Mouse (Mus musculus): ENCODE data around the gene Zbtb14.

Gene Zbtb14

GRCm38 (mm10) chr17:69382511-69383100 is at the start of gene Zbtb14:
Gene Zbtb14, plus strand, starts transcription at chr17:69383050.
- DNase-seq = peak; percentile 95

DNA sequence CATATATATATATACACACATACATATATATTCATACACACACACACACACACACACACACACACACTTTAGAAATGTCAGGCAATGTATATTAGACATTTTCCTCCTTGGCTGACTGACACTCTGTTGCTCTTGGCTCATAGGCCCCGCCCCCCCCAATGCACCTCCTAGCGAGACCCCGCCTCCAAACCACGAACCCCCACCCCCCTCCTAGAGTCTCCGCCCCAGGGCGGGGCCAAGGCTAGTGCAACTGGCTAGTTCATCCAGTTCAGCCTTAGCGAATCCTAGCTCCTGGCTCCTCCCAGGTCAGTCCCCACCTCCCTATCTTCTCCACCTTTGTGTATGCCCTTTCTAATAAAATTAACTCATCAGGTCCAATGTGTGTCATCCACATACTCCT is 36.8 kb upstream of the Zbtb14 start:
- no peak for DNase-seq

- DNase-seq = peak; percentile 39
Measured at GRCm38 (mm10) chr17:69349014-69349531, 33.8 kb upstream of the Zbtb14 start.

DNA sequence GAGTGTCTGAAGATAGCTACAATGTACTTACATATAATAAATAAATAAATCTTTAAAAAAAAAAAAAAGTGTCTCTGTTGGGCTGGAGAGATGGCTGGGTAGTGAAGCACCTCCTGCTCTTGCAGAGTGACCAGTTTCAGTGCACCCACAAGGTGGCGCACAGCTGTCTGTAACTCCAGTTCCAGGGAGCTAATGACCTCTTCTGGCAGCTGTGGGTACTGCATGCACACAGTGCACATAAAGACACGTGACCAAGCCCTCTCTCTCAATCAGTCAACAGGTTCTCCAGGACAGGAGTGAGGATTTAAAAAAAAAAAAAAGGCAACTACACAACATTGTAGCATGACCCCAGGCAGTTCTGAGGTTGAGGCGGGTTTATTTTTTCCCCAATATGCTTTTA is 17.8 kb upstream of the Zbtb14 start:
- DNase-seq = no peak

GRCm38 (mm10) chr17:69380838-69381237 is 2.0 kb upstream of the Zbtb14 start:
- no peak for DNase-seq

DNA sequence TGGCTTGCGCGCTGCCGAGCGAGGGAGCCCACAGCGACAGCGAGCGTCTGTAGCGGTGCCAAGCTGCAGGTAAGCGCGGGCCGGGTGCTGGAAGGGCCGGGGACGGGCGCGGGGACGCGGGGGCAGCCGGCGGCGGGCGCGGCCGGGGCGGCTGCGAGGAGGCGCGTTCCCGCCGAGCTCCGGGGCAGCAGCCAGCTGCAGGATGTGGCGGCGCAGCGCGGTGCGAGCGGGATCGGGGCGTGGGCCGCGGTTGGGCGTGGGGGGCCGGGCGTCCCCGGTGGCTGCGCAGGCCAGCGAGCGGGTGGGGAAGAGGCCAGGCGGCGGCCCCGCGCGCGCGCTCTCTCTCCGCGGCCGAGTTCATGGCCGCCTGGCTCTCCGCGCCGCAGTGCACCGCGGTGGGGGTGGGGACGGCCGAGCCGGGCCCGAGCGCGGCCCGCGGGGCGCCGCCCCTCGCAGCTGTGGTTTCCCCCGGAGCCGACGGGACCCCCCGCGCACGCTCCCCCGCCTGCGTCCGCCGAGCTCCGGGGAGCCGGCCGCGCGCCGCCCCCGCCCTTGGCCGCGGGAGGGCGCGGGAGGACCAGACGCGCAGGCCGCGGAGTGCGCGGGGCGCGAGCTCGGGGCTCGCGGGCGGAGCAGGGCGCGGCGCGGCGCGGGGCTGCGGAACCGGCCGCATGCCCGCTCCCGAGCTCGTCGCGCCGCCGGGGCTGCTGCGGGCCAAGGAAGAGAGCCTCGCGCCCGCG is 521 bp downstream of the Zbtb14 start:
- peak; percentile 82 for DNase-seq

DNA sequence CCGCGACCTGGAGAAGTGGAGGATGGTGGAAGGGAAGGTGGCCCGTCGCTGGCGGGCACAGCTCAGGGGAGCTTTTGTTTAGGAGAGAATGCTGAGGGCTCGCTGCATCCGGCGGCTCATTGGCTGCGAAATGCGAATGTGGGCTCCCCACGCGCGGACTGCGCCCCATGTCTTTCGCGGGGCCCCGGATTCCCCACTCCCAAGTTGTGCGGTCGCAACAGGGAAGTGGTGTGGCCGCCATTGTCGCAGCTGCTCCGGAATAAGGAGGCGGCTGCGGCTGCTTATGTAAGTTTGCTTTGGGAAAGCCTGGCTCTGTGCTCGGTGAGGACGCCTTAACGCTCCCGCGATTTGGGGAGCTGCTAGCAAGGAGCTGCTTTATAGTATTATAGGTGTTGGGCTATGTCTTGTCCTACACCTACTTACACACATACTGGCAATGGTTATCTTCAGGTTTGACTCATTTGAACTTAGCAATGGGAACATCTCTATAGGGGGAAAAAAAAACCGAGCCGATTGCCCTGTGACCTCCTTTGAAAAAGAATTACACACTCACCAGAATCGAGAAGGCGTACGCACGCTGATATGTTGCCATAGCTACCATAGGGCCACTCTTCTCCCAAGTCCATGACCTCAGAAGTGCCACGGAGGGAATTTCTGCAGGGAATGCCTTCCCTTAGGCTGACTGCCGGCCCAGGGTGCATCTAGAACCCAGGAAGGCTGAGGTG is 1.3 kb downstream of the Zbtb14 start:
- DNase-seq = peak; percentile 79

DNA sequence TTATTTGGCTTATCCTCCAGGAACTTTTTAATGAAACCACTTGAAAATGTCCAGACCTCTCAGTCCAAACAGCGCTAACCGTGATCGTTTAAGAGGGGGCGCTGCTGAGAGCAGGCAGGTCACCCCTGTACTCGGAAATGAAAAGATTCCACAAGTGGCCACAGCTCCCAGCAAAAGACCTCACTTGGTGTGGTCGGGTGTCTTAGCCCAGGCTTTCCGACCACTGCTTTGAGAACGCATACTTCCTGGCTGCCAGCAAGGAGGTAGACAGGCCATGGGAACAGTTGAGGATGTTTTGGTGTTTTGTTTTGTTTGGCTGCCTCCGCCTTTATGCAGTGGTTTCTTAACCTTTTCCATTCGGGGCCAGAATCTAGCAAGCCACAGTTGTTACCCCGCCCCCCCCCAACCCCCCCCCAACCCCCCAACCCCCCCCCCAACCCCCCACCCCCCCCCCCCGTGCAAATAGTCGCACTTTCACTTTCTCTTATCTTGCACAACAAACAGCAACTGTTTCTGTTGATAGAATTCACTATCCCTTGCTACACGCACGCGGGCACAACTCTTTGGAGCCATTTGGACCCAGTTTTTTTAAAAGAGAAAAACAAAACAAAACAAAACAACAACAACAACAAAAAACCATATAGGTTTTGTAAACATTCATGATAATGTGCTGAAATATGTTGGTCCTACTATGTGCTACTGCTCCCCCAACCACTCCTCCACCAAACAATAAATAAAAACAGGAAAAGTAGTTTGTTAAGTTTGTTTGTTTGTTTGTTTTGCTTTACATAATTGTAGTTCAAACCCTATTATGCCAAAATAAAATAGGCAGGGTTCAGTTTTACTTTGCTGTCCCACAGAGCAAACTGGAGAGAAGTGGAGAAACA is 13.5 kb downstream of the Zbtb14 start:
- DNase-seq = no peak

DNA sequence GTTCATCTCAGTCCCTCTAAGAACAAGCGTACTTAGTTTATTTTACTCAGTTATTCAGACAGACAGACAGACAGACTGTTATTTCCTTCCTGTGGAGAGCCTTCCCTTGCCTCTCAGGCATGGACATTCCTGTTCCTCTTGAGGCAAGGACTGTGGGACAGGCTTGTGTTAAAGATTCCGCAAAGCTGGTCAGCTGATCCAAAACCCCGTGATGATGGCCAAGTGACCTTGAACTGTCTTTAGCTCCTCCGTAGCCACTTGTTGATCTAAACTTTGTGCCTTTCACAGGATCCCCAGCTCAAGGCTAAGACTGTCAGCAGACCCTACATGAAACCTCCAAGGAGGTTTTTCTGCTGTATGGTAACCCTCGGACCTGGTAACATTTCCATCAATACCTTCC is 14.3 kb downstream of the Zbtb14 start:
- DNase-seq = no peak

DNA sequence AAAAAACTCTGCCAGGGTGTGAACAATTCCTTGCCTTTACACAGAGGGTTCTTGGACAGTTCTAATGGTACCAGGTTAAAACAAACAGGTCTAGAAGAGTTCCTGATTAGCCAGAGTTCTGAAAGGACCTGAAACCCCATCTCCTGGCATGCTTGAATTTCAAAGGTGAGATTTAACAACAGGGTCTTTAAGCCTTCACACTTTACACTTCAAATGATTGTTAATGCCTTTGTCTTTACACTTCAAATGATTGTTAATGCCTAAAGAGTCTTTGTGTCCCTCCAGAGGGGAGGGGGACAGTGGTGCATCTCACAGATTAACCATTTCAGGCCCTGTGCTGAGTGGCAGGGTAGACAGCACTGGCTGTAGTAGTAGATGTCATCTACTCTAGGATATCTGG is 15.2 kb downstream of the Zbtb14 start:
- DNase-seq = no peak

DNA sequence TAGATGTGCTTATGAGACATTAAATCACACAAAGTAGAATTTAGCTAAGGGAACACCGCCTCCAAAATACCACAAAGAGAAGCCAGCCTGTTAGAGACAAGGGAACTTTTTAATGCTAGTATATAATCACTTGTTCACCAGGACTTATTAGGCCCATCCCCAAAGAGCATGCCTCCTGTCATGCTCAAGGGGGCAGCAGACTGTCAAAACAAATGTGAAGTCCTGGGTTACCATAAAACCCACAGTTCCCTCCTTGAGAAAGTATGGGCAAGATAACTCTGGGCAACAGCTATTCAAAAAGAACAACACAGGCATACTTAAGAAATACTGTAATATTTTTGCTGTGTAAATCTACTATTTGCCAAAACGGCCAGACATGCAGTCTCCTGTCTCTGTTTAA is 18.3 kb downstream of the Zbtb14 start:
- DNase-seq = no peak

- DNase-seq = no peak
Measured at GRCm38 (mm10) chr17:69416163-69416562, 33.3 kb downstream of the Zbtb14 start.

DNA sequence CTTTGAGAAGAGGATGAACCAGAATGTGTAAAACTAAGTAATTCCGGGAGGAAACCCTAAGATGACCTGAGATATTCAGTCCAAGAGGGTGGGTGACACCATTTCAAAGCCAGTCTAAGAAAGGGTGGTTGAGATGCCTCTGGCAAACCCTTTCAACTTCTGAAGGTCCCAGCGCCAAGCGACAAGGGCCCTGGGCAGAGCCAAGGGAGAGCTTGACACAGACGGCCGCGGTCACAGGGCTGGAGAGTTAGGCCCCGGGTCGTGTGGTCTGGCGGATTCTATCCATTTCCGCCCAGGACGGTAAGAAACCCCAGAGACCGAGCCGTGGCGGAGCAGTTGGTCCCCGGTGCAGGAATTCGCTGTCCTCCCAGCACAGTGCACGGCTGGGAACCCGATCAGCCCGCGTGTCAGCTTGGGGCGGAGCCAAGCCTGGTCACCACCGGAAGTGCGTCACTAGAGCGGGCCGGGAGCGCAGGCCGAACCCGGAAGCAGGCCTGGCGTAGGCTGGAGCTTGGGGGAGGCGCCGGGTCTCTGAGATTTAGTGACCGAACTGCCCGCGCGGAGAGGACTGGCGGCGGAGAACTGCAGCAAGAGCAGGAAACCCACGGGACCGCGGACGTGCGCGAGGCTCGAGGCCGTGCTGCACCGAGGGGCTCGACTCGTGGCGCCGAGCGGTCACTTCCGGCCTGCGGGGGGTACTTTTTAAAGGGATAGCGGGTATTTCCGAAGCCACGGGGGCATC is 34.2 kb downstream of the Zbtb14 start:
- peak; percentile 94 for DNase-seq

DNA sequence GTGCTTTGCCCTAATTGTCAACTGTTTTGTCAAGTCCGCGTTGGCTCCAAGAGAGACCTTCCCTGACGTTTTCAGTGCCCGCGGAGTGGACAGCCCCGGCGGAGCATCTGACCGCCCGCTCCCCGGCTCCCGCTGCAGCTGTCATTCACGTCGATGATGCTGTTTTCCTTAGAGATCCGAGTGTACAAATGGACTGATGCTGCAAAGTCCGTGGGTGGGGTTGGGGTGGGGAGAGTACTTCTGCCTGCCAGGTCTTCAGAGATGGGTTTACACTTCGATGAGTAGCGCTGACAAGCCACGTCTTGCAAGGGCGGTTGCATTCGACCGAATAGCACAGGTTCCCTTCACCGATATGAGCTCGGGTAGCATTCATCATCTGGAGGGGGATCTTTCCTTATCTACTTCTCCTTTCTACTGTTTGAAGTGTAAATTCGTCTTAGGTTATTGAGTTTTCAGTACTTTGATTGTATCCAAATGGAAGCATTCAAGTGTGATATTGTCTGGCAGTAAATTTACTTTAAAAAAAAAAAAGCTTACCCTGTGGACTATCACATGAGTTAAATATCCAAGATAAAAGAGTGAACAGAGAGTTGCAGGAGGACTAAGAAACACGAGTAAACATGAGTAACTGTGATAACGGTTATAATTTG is 35.0 kb downstream of the Zbtb14 start:
- no peak for DNase-seq

GRCm38 (mm10) chr17:69421592-69421991 is 38.7 kb downstream of the Zbtb14 start:
- no peak for DNase-seq

- peak; percentile 19 for DNase-seq
Measured at GRCm38 (mm10) chr17:69437836-69438235, 55.0 kb downstream of the Zbtb14 start.

DNA sequence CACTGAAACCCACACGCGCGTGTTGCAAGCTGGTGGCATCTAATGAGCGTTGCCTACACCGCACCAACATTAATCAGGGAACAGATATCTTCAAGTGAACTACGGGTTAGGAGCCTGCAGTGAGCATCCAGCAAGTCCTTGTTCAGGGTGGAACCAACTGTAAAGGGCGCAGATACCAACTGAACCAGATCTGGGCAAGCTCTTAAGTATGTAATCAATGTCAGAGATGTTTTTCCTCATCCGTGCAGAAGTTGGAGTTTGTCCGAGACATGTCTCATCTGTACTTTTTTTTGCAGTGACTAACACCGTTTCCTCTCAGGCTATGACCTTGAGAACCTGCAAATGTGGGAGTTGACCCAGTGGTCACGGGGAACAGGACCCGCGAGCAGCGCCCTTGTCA is 55.6 kb downstream of the Zbtb14 start:
- DNase-seq = peak; percentile 34

- DNase-seq = peak; percentile 77
Measured at GRCm38 (mm10) chr17:69438990-69439491, 56.2 kb downstream of the Zbtb14 start, which contains the start of gene Akain1. Gene Akain1, plus strand, starts transcription at chr17:69439326.

DNA sequence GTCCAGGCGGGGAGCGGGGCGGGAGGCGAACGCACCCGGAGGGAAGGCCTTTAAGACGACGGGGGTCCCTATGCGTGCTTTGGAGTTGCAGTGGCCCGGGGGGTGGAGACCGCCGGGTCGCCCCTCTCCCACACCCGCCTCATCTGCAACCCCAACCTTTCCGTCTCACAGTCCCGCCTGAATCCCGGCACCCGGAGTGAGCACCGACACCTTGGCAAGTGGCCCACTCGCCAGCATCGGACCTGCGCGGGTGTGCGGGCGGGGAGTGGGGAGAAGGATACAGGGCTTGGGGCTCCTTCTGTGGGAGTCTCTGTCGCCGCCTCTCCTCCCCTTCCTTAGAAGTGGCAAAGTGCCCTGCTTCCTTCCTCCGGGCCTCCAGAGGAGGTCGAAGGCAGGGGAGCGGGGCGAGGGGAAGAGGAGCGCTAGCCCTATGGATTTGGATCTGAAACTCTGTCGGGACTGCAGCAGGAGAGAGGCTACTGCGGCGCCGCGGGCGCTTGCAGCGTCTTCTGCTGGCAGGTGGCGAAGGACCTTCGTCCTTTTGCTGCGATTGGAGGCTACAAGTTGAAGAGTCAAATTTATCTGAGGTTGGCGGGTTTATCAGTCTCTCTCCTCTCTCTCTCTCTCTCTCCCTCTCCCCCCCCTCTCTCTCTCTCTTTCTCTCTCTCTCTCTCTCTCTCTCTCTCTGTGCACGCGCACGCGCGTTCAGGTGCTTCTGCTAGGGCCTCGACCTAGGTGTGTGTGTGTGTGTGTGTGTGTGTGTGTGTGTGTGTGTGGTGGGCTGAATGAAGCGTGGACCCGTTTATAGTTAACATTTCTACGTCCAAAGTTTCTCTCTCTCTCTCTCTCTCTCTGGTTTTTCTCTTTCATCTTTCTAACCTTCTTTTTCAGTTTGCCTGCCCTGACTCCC is 57.0 kb downstream of the Zbtb14 start:
- peak; percentile 79 for DNase-seq
